In the genomic region with DNA sequence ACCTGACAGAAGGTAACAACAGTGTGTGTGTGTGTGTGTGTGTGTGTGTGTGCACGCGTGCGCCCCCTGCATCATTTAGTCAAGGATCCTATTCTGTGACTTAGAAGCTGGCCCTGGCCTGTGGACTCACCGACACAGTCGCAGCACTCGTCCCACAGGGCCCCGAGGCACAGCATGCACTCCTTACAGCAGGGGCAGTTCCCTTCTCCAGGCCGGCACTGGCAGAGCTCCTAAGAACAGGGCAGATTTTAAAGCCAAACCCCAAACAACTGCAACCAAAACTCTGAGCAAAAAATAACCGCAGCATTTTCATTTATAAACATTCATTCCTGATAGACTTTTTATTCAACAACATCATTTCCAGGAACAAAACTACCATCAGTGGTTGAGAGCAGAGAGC, we compare ENCODE assay signal across 22 mouse cellular contexts. TPM values are rescaled to one million over a fixed set of nuclear protein-coding genes. Genes with fewer than 3 reads are reported as not detected.
A peak's percentile ranks its signal among the peaks of the same experiment; 100 is the strongest.
DNase-seq lines count a peak whose midpoint lies in the region; ATAC-seq and TF ChIP-seq lines count a peak whose summit lies in the region.
"Had no signal": no experiment of that assay in that cellular context is flagged by ENCODE, and none has a peak within 500 bp of the region (broad histone marks: within the 10 kb centered on the region; RNA-seq: fewer than 3 reads in every experiment).

No protein-coding gene starts in this region.

- intact Hi-C loops in gastrocnemius, adult 2 months (cut with DNase I) = no loop called here

- no peak for TF ChIP-seq POLR2A in small intestine, adult 2 months (IDR thresholded peaks at IDR 0.05; ENCODE audit: low read depth, low read length)

- TF ChIP-seq CTCF in gastrocnemius, adult 2 months (IDR thresholded peaks at IDR 0.05) = no peak
- TF ChIP-seq CTCF in lung, postnatal 0 days (IDR thresholded peaks at IDR 0.05) = no peak
- no peak for TF ChIP-seq CTCF in small intestine, adult 2 months (IDR thresholded peaks at IDR 0.05; ENCODE audit: extremely low read depth, insufficient read length, insufficient replicate concordance, low read depth, low read length)

- no peaks in the 10 kb centered on the region for H3K9me3 ChIP-seq in lung, postnatal 0 days (ENCODE audit: low read length)
- H3K9me3 ChIP-seq: G1E had no signal

- H3K9ac ChIP-seq in lung, postnatal 0 days (replicated peaks; ENCODE audit: low read depth) = no peak overlapping the region

- no peak overlapping the region for H3K4me2 ChIP-seq in lung, postnatal 0 days (replicated peaks; ENCODE audit: low read depth, low read length)

- H3K36me3 ChIP-seq in lung, postnatal 0 days (ENCODE audit: insufficient read depth, low read length) = peaks cover 11% of the 10 kb centered on the region; the same call in 1 of the 2 replicates
- peaks cover 3% of the 10 kb centered on the region for H3K36me3 ChIP-seq in small intestine, adult 2 months (ENCODE audit: control insufficient read depth, insufficient read depth, low read length)

- no peak for ATAC-seq in lung, postnatal 0 days
- ATAC-seq: activated CD4-positive, CD25-positive, alpha-beta regulatory T cell, adult 4 months; CD4-positive, CD25-positive, alpha-beta regulatory T cell, adult 4 months; Patski had no signal

- no peak for DNase-seq in gastrocnemius, adult 2 months
- DNase-seq in gastrocnemius, adult 8-10 months (ENCODE audit: low spot score in 2 of 2) = no peak
- peak; percentile 93 for DNase-seq in heart, adult 11 months
- DNase-seq in heart, postnatal 4 days = no peak
- peak; percentile 42 for DNase-seq in lung, postnatal 10 days
- DNase-seq in lung, postnatal 0 days (ENCODE audit: low spot score) = no peak
- no peak for DNase-seq in right cerebral cortex, postnatal 10 days (ENCODE audit: low spot score in 2 of 2)
- DNase-seq: adrenal gland, adult 2 months; adrenal gland, adult 8-10 months; adrenal gland, postnatal 10 days; adrenal gland, postnatal 14 days; adrenal gland, postnatal 25 days; adrenal gland, postnatal 36 days; B cell, adult 2 months; cerebellum, adult 11 months; cerebellum, adult 11-12 months had no signal

- H3K27me3 ChIP-seq in lung, postnatal 0 days (replicated peaks; ENCODE audit: insufficient read depth, low read length) = no peaks in the 10 kb centered on the region
- no peaks in the 10 kb centered on the region for H3K27me3 ChIP-seq in small intestine, adult 2 months (ENCODE audit: control insufficient read depth, insufficient read depth, low read length)
- H3K27me3 ChIP-seq: CH12.LX, Patski had no signal

- H3K4me1 ChIP-seq in lung, postnatal 0 days (ENCODE audit: insufficient read depth, low read depth, low read length) = no peaks in the 10 kb centered on the region; the same call in 1 of the 2 replicates
- H3K4me1 ChIP-seq in small intestine, adult 2 months (ENCODE audit: control insufficient read depth, insufficient read depth, insufficient read length, low read length) = peaks cover 9% of the 10 kb centered on the region

- no peak overlapping the region for H3K4me3 ChIP-seq in gastrocnemius, adult 2 months
- H3K4me3 ChIP-seq in lung, postnatal 0 days (ENCODE audit: low read depth, low read length) = no peak overlapping the region
- no peak overlapping the region for H3K4me3 ChIP-seq in small intestine, adult 2 months (ENCODE audit: low read depth, low read length)

- 0 out of 2 replicates have a peak overlapping the region, but pooled peaks have one; percentile 31 for H3K27ac ChIP-seq in gastrocnemius, adult 2 months
- H3K27ac ChIP-seq in lung, postnatal 0 days (ENCODE audit: low read length) = no peak overlapping the region
- peak overlapping the region; percentile 37; the same call in 1 of the 2 replicates for H3K27ac ChIP-seq in small intestine, adult 2 months (ENCODE audit: insufficient read depth, low read depth, low read length)

- no peak for TF ChIP-seq EP300 in lung, postnatal 0 days (IDR thresholded peaks at IDR 0.05)

- 88% methylated on average over 9 of the region's 9 CpGs for WGBS in lung, postnatal 0 days
- WGBS in small intestine, adult 2 months = 93% methylated on average over 9 of the region's 9 CpGs

RNA-seq across cellular contexts. Expression of a gene that starts 13.4 kb away (rescaled TPM):
- total RNA-seq in gastrocnemius, adult 2 months (2021) = 10 to 100 TPM; 25.2 to 31.6 TPM
- 10 to 100 TPM; 31.6 to 41.9 (median 38.2) TPM for total RNA-seq in gastrocnemius, adult 8-10 months (2022)
- 10 to 100 TPM; 80.3 to 81.0 TPM for total RNA-seq in heart, postnatal 4 days (2021)
- polyA plus RNA-seq in lung, postnatal 0 days (2015; fragmentation: Nextera tagmentation; extraction: Ambion mirVana) = 89.1 and 93.8 TPM in 2 replicates
- 14.4 and 21.0 TPM in 2 replicates for polyA plus RNA-seq in small intestine, adult 2 months (2012; rRNA removed)

RNA-seq across cellular contexts. Expression of a gene that starts 52.1 kb away (rescaled TPM):
- 10 to 100 TPM; 21.6 to 23.8 TPM for total RNA-seq in gastrocnemius, adult 2 months (2021)
- total RNA-seq in gastrocnemius, adult 8-10 months (2022) = 10 to 100 TPM; 24.5 to 31.2 (median 28.6) TPM
- 10 to 100 TPM; 29.3 to 33.4 TPM for total RNA-seq in heart, postnatal 4 days (2021)
- 151 and 155 TPM in 2 replicates for polyA plus RNA-seq in lung, postnatal 0 days (2015; fragmentation: Nextera tagmentation; extraction: Ambion mirVana)
- polyA plus RNA-seq in small intestine, adult 2 months (2012; rRNA removed) = 17.5 and 34.1 TPM in 2 replicates

Comparison
In these comparisons a context has a peak if more than half of its experiments do, and no peak if none do; other contexts are left out.
1. DNase-seq: peak in heart, adult 11 months (single experiment) and lung, postnatal 10 days (single experiment); none in gastrocnemius, adult 2 months (single experiment), gastrocnemius, adult 8-10 months (0 of 2), heart, postnatal 4 days (single experiment), lung, postnatal 0 days (single experiment) and right cerebral cortex, postnatal 10 days (0 of 2).